Mouse (Mus musculus) heart, adult 2 months (tissue): ENCODE data around the gene Nop16. TPM values are rescaled to one million over a fixed set of nuclear protein-coding genes. Genes with fewer than 3 reads are reported as not detected.

ENCODE experiments used
- DNase-seq, 2 experiments: peaks; one replicate each; pipeline ENCODE4 v3.0.0; 2021
- H3K27ac ChIP-seq: fragments of 200-600 bp; 2 replicates; pipeline ENCODE4 v1.8.1; 2022
- H3K27me3 ChIP-seq: fragments of 200-500 bp; 2 replicates; pipeline ENCODE4 v1.6.1; 2012; ENCODE audit warnings: mild to moderate bottlenecking, low read length, inconsistent platforms, mixed read lengths; ENCODE audit not compliant: control insufficient read depth, insufficient read depth
- H3K36me3 ChIP-seq: fragments of 200-500 bp; 2 replicates; pipeline ENCODE4 v1.6.1; 2012; ENCODE audit warnings: low read length, inconsistent platforms; ENCODE audit not compliant: control insufficient read depth, insufficient read depth
- H3K4me1 ChIP-seq: fragments of 200-500 bp; 2 replicates; pipeline ENCODE4 v1.6.1; 2011; ENCODE audit warnings: low read length; ENCODE audit not compliant: control insufficient read depth, insufficient read depth
- H3K4me3 ChIP-seq: fragments of 200-600 bp; 2 replicates; pipeline ENCODE4 v1.8.1; 2022
- H3K79me2 ChIP-seq: fragments of 200-500 bp; replicated peaks from 2 replicates; pipeline ENCODE4 v1.6.1; 2012; ENCODE audit warnings: mild to moderate bottlenecking, inconsistent platforms, low read length, moderate library complexity, mixed read lengths; ENCODE audit not compliant: control insufficient read depth, insufficient read depth
- H3K9ac ChIP-seq: fragments of 200-500 bp; 2 replicates; pipeline ENCODE4 v1.6.1; 2012; ENCODE audit warnings: low read depth, mild to moderate bottlenecking, control low read depth, inconsistent platforms, low read length, mixed read lengths
- CTCF ChIP-seq: fragments of 200-600 bp; IDR thresholded peaks from 2 replicates; pipeline ENCODE4 v1.8.1; 2022; ENCODE audit warnings: antibody characterized with exemption, mild to moderate bottlenecking, moderate library complexity
- EP300 ChIP-seq: fragments of 200-500 bp; IDR thresholded peaks from 2 replicates; pipeline ENCODE4 v1.6.1; 2011; ENCODE audit warnings: low read depth, low read length, control low read depth; ENCODE audit not compliant: insufficient read depth
- POLR2A ChIP-seq: fragments of 200-500 bp; IDR thresholded peaks from 2 replicates; pipeline ENCODE4 v1.6.1; 2011; ENCODE audit warnings: mild to moderate bottlenecking, low read depth, low read length, control low read depth; ENCODE audit not compliant: insufficient read depth
- WGBS: fragments of 180-500 bp; shearing (Covaris S2); methylation state at CpG from one replicate; pipeline ENCODE4 v1.1.7; 2018; 5-methylcytosine and 5-hydroxymethylcytosine counted together
- intact Hi-C: fragments of 180-260 bp; cut with DNase I; formaldehyde crosslinking; loops from one replicate; pipeline ENCODE4 v1.15.1; 2025
- microRNA-seq, 2 experiments: library from miRNA; unstranded; fragments of <30 nt; microRNA quantifications; one replicate each; pipeline ENCODE4 v1.2.0; 2021
- polyA plus RNA-seq: library from polyadenylated mRNA; depleted of rRNA; stranded (reverse); fragments of >200 nt; gene quantifications from 2 replicates; pipeline ENCODE4 v1.2.3, GENCODE M21; 2012; rRNA removed
- total RNA-seq, 2 experiments: library from RNA; stranded (reverse); gene quantifications; 2 replicates each; pipeline ENCODE4 v1.2.3; 2021

The Nop16 gene
- total and polyA plus RNA-seq, 3 experiments, result 5.9 to 17.1 (median 16.5) TPM

- no peak for DNase-seq
- 93% methylated on average over 9 of the region's 9 CpGs for WGBS
Measured at GRCm38 (mm10) chr13:54556176-54556575, 33.7 kb downstream of the Nop16 start.

DNA sequence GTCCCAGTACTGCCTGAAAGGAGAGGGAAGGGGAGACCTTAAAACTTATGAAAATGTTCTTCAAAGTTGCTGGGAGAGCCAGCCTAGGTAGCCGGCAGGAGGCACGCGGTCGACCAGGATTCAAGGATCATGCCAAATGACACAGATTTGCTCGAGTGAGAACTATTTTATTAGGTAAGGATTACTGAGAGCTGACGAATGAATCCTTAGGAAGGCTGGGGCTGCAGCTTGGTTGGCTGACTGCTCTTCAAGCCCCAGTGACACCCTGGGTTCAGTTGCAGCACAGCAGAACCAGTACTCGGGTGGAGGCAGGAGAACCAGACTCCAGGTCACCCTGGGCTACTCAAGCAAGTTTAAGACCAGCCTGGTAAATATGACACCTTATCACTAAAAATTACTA lies 41.9 kb downstream of the Nop16 start:
- Histone ChIP-seq H3K36me3 (no peaks in the 10 kb centered on the region), H3K4me1 (no peaks in the 10 kb centered on the region), H3K4me3 (no peak overlapping the region), H3K27ac (no peak overlapping the region), H3K9ac (no peak overlapping the region), H3K27me3 (no peaks in the 10 kb centered on the region), H3K79me2 (no peaks in the 10 kb centered on the region)
- TF ChIP-seq CTCF, result no peak
- TF ChIP-seq EP300, result no peak
- TF ChIP-seq POLR2A, result no peak
- DNase-seq, result no peak
- 91% methylated on average over 7 of the region's 7 CpGs for WGBS
- intact Hi-C loops, result no loop called here

More at GRCm38 (mm10) chr13:54556176-54556575, 33.7 kb downstream of the Nop16 start:
- H3K27me3 ChIP-seq, result no peaks in the 10 kb centered on the region
- TF ChIP-seq CTCF, result no peak
- no peak for TF ChIP-seq EP300
- TF ChIP-seq POLR2A, result no peak
- no peak overlapping the region for H3K9ac ChIP-seq
- no peaks in the 10 kb centered on the region for H3K36me3 ChIP-seq
- peaks cover 3% of the 10 kb centered on the region; the same call in 1 of the 2 replicates for H3K4me1 ChIP-seq
- no peak overlapping the region for H3K4me3 ChIP-seq
- peaks cover 2% of the 10 kb centered on the region; the same call in 1 of the 2 replicates for H3K79me2 ChIP-seq
- H3K27ac ChIP-seq, result no peak overlapping the region
- intact Hi-C loops, result no loop called here

Small RNA genes within 50 kb of the gene (microRNA-seq; reads per million reads assigned to microRNA genes)
- gene Gm24195, result 0 reads per million in 2 experiments

Other genes starting within 250 kb of the Nop16 start
- gene Cplx2, start 218.7 kb downstream of the Nop16 start, total RNA-seq, result 1 to 10 TPM; 2.3 to 2.4 TPM
- 3.0 and 4.2 TPM in 2 replicates for gene Cplx2, start 218.7 kb downstream of the Nop16 start, polyA plus RNA-seq
- gene Thoc3, start 121.2 kb downstream of the Nop16 start, total RNA-seq, result 10 to 100 TPM; 19.3 to 20.6 TPM
- 10.7 and 16.7 TPM in 2 replicates for gene Thoc3, start 121.2 kb downstream of the Nop16 start, polyA plus RNA-seq
- gene Simc1, start 86.3 kb downstream of the Nop16 start, total RNA-seq, result 1 to 10 TPM; 1.7 TPM
- gene Simc1, start 86.3 kb downstream of the Nop16 start, polyA plus RNA-seq, result 1.9 and 2.8 TPM in 2 replicates
- 10 to 100 TPM; 84.8 to 93.1 TPM for gene 4833439L19Rik, start 24.7 kb downstream of the Nop16 start, total RNA-seq
- gene 4833439L19Rik, start 24.7 kb downstream of the Nop16 start, polyA plus RNA-seq, result 114 and 175 TPM in 2 replicates
- 1 to 10 TPM; 6.2 to 6.8 TPM for gene Arl10, start 15.1 kb downstream of the Nop16 start, total RNA-seq
- gene Arl10, start 15.1 kb downstream of the Nop16 start, polyA plus RNA-seq, result 8.9 and 11.8 TPM in 2 replicates
- 100 to 1,000 TPM; 169 to 189 TPM for gene Higd2a, start 117 bp upstream of the Nop16 start, total RNA-seq
- gene Higd2a, start 117 bp upstream of the Nop16 start, polyA plus RNA-seq, result 189 and 270 TPM in 2 replicates
- gene Cltb, start 21.3 kb upstream of the Nop16 start, total RNA-seq, result 100 to 1,000 TPM in 1 of 2 experiments, 10 to 100 TPM in 1; 96.6 to 105 TPM
- 51.2 and 64.1 TPM in 2 replicates for gene Cltb, start 21.3 kb upstream of the Nop16 start, polyA plus RNA-seq
- 10 to 100 TPM; 20.4 to 21.4 TPM for gene Faf2, start 31.7 kb upstream of the Nop16 start, total RNA-seq
- 9.2 and 17.2 TPM in 2 replicates for gene Faf2, start 31.7 kb upstream of the Nop16 start, polyA plus RNA-seq
- gene Rnf44, start 103.8 kb upstream of the Nop16 start, total RNA-seq, result 10 to 100 TPM; 51.6 to 54.6 TPM
- gene Rnf44, start 103.8 kb upstream of the Nop16 start, polyA plus RNA-seq, result 69.2 and 94.5 TPM in 2 replicates
- not detected for gene Cdhr2, start 111.4 kb upstream of the Nop16 start, total RNA-seq
- gene Cdhr2, start 111.4 kb upstream of the Nop16 start, polyA plus RNA-seq, result 0.04 TPM in 1 of 2 replicates, not detected in the other
- not detected for gene Gprin1, start 159.8 kb upstream of the Nop16 start, total RNA-seq
- gene Gprin1, start 159.8 kb upstream of the Nop16 start, polyA plus RNA-seq, result 0.03 TPM in 1 of 2 replicates, not detected in the other
- gene Sncb, start 176.5 kb upstream of the Nop16 start, total RNA-seq, result not detected
- gene Sncb, start 176.5 kb upstream of the Nop16 start, polyA plus RNA-seq, result 0.20 and 0.31 TPM in 2 replicates
- gene Eif4e1b, start 193.9 kb upstream of the Nop16 start, total RNA-seq, result not detected
- not detected in 2 replicates for gene Eif4e1b, start 193.9 kb upstream of the Nop16 start, polyA plus RNA-seq
- gene Tspan17, start 199.3 kb upstream of the Nop16 start, total RNA-seq, result 10 to 100 TPM; 10.0 to 12.7 TPM
- gene Tspan17, start 199.3 kb upstream of the Nop16 start, polyA plus RNA-seq, result 7.2 and 7.6 TPM in 2 replicates